Mouse (Mus musculus) G1E (cell line): ENCODE data around the gene Grhpr.

Experiments used
- GATA1 ChIP-seq: IDR thresholded peaks from 2 replicates; pipeline ENCODE4 v1.6.1; 2012; ENCODE audit warnings: borderline replicate concordance, low read length, inconsistent platforms, mixed read lengths
- TAL1 ChIP-seq: conservative IDR thresholded peaks from 2 replicates; pipeline ENCODE4 v1.6.1; 2012; ENCODE audit warnings: low read depth, low read length, inconsistent platforms, mixed read lengths

- TF ChIP-seq TAL1 (no peak), GATA1 (no peak)
Measured at GRCm38 (mm10) chr4:45005452-45005851, 24.3 kb downstream of the Grhpr start.
